Mouse (Mus musculus): Measurements from ENCODE around the gene Gucy1b1. TPM values are rescaled to one million over a fixed set of nuclear protein-coding genes. Genes with fewer than 3 reads are reported as not detected.

Gucy1b1 gene
- total and polyA plus RNA-seq, 2 experiments = 3.0 to 6.7 TPM

DNA sequence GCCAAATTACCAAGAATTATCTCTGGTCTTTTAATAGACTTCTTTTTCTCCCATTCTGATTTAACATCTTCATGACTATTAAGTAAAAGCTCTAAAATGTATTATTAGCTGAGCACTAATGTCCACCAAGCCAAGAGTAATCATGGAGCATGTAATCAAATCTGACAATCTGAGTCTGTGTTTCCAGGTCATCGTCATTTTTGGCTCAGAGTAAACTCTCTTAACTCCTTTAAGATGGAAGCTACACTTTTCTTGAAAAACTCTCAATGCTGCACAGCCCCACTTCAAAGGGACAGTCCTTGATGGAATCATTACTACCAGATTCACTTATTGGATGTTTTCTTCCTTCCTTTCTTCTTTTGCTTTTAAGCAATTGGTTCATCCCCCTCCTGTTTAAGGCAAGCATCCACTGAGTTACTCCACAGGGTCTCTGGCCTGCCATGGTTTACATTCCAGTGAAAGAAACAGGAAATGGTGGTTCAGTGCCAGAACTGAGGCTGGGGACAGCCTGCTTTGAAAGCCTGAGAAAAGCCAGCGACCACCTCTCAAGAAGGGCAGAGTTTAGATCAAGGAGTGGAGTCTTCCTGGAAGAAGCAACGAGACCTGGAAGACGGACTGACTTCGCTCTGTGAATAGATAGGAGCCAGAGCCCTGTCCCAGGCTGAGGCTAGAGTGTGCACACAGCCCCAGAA is 20.1 kb downstream of the Gucy1b1 start:
- 0 out of 2 replicates have a peak overlapping the region, but pooled peaks have one; percentile 7 for H3K27ac ChIP-seq (replicated peaks; ENCODE audit: insufficient read depth, low read depth, low read length)
- no peaks in the 10 kb centered on the region for H3K27me3 ChIP-seq (ENCODE audit: control insufficient read depth, insufficient read depth, low read length)
- no peaks in the 10 kb centered on the region for H3K4me1 ChIP-seq (ENCODE audit: control insufficient read depth, insufficient read depth, low read length)
- DNase-seq (ENCODE audit: extremely low read depth, low read depth, low spot score) = peak; percentile 26
- no peak overlapping the region for H3K4me3 ChIP-seq (ENCODE audit: insufficient read depth, low read depth, low read length)
- no peaks in the 10 kb centered on the region for H3K36me3 ChIP-seq (ENCODE audit: control insufficient read depth, insufficient read depth, low read length)
- no peaks in the 10 kb centered on the region for H3K79me2 ChIP-seq (ENCODE audit: control insufficient read depth, insufficient read depth, low read length)
- WGBS = 64% methylated on average over 5 of the region's 5 CpGs
- H3K9ac ChIP-seq (ENCODE audit: low read depth, low read length) = no peak overlapping the region
- TF ChIP-seq CTCF (IDR thresholded peaks at IDR 0.05; ENCODE audit: low read depth, low read length) (no peak), POLR2A (IDR thresholded peaks at IDR 0.05; ENCODE audit: extremely low read depth, insufficient read depth, low read length) (no peak)

DNA sequence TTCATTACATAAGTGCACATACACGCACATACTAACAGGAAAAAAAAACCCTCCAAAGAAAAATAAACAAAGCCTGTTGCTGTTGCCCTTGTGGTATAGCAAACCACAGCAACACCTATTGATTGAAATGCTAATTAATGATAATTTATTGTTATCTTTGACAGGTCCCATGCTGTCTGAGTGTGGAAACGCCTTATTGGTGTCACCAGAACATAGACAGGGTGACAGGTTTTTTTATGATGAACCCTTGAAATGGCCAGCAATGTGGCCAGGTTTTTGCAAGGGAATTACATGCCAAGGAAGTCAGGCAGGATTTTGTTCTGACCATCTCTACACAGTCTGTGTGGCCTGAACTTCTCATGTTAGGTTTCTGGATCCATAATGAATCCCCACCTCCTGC is 22.5 kb downstream of the Gucy1b1 start:
- H3K36me3 ChIP-seq (ENCODE audit: control insufficient read depth, insufficient read depth, low read length) = no peaks in the 10 kb centered on the region
- no peak overlapping the region for H3K27ac ChIP-seq (replicated peaks; ENCODE audit: insufficient read depth, low read depth, low read length)
- TF ChIP-seq CTCF (IDR thresholded peaks at IDR 0.05; ENCODE audit: low read depth, low read length) (no peak), POLR2A (IDR thresholded peaks at IDR 0.05; ENCODE audit: extremely low read depth, insufficient read depth, low read length) (no peak)
- H3K27me3 ChIP-seq (ENCODE audit: control insufficient read depth, insufficient read depth, low read length) = no peaks in the 10 kb centered on the region
- WGBS = 78% methylated on average over 2 of the region's 2 CpGs
- H3K4me3 ChIP-seq (ENCODE audit: insufficient read depth, low read depth, low read length) = no peak overlapping the region
- no peak for DNase-seq (ENCODE audit: extremely low read depth, low read depth, low spot score)
- H3K9ac ChIP-seq (ENCODE audit: low read depth, low read length) = no peak overlapping the region
- H3K79me2 ChIP-seq (ENCODE audit: control insufficient read depth, insufficient read depth, low read length) = no peaks in the 10 kb centered on the region
- H3K4me1 ChIP-seq (ENCODE audit: control insufficient read depth, insufficient read depth, low read length) = no peaks in the 10 kb centered on the region

DNA sequence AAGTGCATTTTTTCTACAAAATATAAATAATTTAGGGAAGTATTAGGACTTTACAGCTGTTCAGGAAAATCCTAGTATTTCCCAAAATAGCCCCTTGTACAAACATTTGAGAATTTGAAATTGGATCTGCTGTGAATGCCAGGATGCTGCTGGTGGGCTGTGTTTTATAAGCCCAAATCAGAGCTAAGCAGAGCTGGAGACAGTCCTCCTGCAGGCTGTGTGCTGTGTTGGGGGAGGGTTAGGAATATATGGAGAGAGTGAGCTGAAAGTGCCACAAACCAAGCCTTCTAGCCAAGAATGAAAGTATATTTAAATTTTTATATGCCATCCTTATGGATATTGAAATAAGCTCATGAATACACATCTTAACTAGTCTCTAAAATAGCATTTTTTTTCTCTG is 23.0 kb downstream of the Gucy1b1 start:
- Histone ChIP-seq H3K79me2 (ENCODE audit: control insufficient read depth, insufficient read depth, low read length) (no peaks in the 10 kb centered on the region), H3K9ac (ENCODE audit: low read depth, low read length) (no peak overlapping the region), H3K4me1 (ENCODE audit: control insufficient read depth, insufficient read depth, low read length) (no peaks in the 10 kb centered on the region), H3K4me3 (ENCODE audit: insufficient read depth, low read depth, low read length) (no peak overlapping the region), H3K36me3 (ENCODE audit: control insufficient read depth, insufficient read depth, low read length) (no peaks in the 10 kb centered on the region), H3K27me3 (ENCODE audit: control insufficient read depth, insufficient read depth, low read length) (no peaks in the 10 kb centered on the region), H3K27ac (replicated peaks; ENCODE audit: insufficient read depth, low read depth, low read length) (no peak overlapping the region)
- no peak for DNase-seq (ENCODE audit: extremely low read depth, low read depth, low spot score)
- TF ChIP-seq POLR2A (IDR thresholded peaks at IDR 0.05; ENCODE audit: extremely low read depth, insufficient read depth, low read length) (no peak), CTCF (IDR thresholded peaks at IDR 0.05; ENCODE audit: low read depth, low read length) (no peak)

DNA sequence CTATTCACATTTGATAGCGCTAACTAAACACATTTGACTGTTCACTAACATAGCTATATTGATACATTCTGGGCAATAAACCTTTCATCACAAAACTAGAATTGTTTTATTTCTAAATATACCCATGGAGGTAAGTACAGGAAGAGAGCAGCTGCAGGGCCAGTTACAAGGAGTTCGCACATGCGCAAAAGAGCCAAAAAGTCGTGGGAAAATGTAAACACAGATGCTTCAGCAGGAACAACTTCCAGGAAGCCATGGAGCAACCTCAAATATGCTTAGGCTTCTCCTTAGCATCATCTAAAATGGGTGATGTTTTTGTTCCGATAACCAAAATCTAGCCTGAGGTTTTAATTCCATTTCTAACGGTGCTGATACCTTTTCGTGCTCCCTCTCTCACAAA is 25.8 kb downstream of the Gucy1b1 start:
- 63% methylated on average over 7 of the region's 7 CpGs for WGBS
- DNase-seq (ENCODE audit: extremely low read depth, low read depth, low spot score) = no peak

DNA sequence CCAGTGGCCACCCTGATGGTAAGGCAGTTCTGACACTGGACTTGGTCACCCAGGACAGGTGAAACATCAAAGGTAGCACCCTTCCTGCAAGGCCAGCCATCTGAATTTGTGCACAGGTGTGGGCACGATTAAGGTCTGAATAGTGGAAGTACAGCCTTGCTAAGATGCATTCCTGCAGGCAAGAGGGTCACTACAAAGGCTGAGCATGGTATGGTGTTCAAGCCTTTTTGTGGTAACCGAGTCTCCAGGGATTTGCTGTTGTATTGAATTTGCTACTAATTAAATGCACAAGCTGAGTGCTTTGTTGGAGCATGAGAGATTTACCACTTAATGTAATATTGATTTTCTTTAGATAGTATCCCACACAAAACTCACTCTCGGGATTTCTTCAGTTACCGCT is 26.4 kb downstream of the Gucy1b1 start:
- no peak overlapping the region for H3K4me3 ChIP-seq (ENCODE audit: insufficient read depth, low read depth, low read length)
- no peak for DNase-seq (ENCODE audit: extremely low read depth, low read depth, low spot score)
- no peaks in the 10 kb centered on the region for H3K79me2 ChIP-seq (ENCODE audit: control insufficient read depth, insufficient read depth, low read length)
- TF ChIP-seq POLR2A (IDR thresholded peaks at IDR 0.05; ENCODE audit: extremely low read depth, insufficient read depth, low read length) (no peak), CTCF (IDR thresholded peaks at IDR 0.05; ENCODE audit: low read depth, low read length) (no peak)
- H3K4me1 ChIP-seq (ENCODE audit: control insufficient read depth, insufficient read depth, low read length) = no peaks in the 10 kb centered on the region; the same call in 1 of the 2 replicates
- H3K36me3 ChIP-seq (ENCODE audit: control insufficient read depth, insufficient read depth, low read length) = no peaks in the 10 kb centered on the region
- no peak overlapping the region for H3K9ac ChIP-seq (ENCODE audit: low read depth, low read length)
- no peak overlapping the region for H3K27ac ChIP-seq (replicated peaks; ENCODE audit: insufficient read depth, low read depth, low read length)
- 80% methylated on average over 4 of the region's 4 CpGs for WGBS
- no peaks in the 10 kb centered on the region for H3K27me3 ChIP-seq (ENCODE audit: control insufficient read depth, insufficient read depth, low read length)

More for the DNA sequence above, 25.8 kb downstream of the Gucy1b1 start:
- no peak for TF ChIP-seq POLR2A (IDR thresholded peaks at IDR 0.05; ENCODE audit: extremely low read depth, insufficient read depth, low read length)
- TF ChIP-seq CTCF (IDR thresholded peaks at IDR 0.05; ENCODE audit: low read depth, low read length) = no peak
- H3K9ac ChIP-seq (ENCODE audit: low read depth, low read length) = no peak overlapping the region
- no peaks in the 10 kb centered on the region for H3K27me3 ChIP-seq (ENCODE audit: control insufficient read depth, insufficient read depth, low read length)
- H3K27ac ChIP-seq (replicated peaks; ENCODE audit: insufficient read depth, low read depth, low read length) = no peak overlapping the region
- H3K4me1 ChIP-seq (ENCODE audit: control insufficient read depth, insufficient read depth, low read length) = no peaks in the 10 kb centered on the region; the same call in 1 of the 2 replicates
- H3K4me3 ChIP-seq (ENCODE audit: insufficient read depth, low read depth, low read length) = no peak overlapping the region
- H3K36me3 ChIP-seq (ENCODE audit: control insufficient read depth, insufficient read depth, low read length) = no peaks in the 10 kb centered on the region
- H3K79me2 ChIP-seq (ENCODE audit: control insufficient read depth, insufficient read depth, low read length) = no peaks in the 10 kb centered on the region

DNA sequence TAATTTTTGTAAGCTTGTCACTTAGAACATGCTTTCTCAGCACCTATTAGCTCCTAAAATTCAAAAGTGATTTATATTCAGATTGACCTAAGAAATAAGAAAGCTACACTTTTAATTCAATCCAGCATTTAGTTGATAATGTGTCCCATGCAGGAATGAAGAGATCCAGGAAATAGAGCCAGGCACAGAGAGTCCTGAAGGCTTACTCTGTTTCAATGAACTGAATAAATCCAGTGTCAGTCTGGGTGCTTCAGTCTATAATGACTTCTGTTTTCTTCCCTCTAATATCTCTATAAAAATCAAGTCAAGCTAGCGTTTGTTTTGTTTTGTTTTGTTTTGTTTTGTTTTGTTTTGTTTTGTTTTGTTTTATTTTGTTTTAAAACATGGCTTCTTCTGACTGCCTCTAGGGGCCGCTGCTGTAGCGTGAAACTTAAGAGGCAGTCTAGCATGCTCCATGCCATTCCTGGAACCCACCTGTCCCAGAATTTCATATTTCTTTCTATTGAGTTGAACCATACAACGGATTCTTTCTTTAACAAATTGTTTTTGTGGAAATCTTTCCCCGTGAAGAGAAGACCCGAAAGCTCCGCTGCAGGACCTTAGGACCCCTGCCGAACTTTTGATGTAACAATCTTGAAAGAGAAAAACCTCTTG is 27.3 kb downstream of the Gucy1b1 start:
- H3K4me1 ChIP-seq (ENCODE audit: control insufficient read depth, insufficient read depth, low read length) = no peaks in the 10 kb centered on the region; the same call in 1 of the 2 replicates
- no peak overlapping the region for H3K9ac ChIP-seq (ENCODE audit: low read depth, low read length)
- TF ChIP-seq CTCF (IDR thresholded peaks at IDR 0.05; ENCODE audit: low read depth, low read length) = peak; percentile 54; the same call in 1 of the 2 replicates
- no peak for TF ChIP-seq POLR2A (IDR thresholded peaks at IDR 0.05; ENCODE audit: extremely low read depth, insufficient read depth, low read length)
- no peak overlapping the region for H3K4me3 ChIP-seq (ENCODE audit: insufficient read depth, low read depth, low read length)
- H3K36me3 ChIP-seq (ENCODE audit: control insufficient read depth, insufficient read depth, low read length) = no peaks in the 10 kb centered on the region
- H3K27me3 ChIP-seq (ENCODE audit: control insufficient read depth, insufficient read depth, low read length) = no peaks in the 10 kb centered on the region
- DNase-seq (ENCODE audit: extremely low read depth, low read depth, low spot score) = peak; percentile 50
- WGBS = 30% methylated on average over 8 of the region's 8 CpGs
- H3K27ac ChIP-seq (replicated peaks; ENCODE audit: insufficient read depth, low read depth, low read length) = no peak overlapping the region
- no peaks in the 10 kb centered on the region for H3K79me2 ChIP-seq (ENCODE audit: control insufficient read depth, insufficient read depth, low read length)
